In the genomic region with DNA sequence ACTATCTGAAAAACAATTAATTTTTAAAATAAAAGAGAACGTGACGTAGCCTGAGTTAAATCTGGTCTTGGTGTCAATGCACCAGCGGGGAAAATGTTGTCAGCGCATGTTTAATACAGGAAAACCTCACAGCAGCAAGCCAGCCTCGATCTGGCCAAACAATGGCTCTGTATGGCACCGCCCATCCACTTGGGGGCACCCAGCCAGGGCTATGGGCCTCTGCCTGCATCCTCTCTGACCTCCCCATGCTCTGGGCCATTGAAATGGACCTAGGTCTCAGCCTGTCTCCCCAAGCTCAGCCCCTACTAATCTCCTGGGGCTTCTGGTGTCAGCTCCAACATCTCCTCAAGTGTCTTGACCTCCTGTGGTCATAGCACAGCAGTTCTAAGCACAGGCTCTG, we compare ENCODE assay signal across 21 mouse cellular contexts. TPM values are rescaled to one million over a fixed set of nuclear protein-coding genes. Genes with fewer than 3 reads are reported as not detected.
DNase-seq lines count a peak whose midpoint lies in the region; ATAC-seq and TF ChIP-seq lines count a peak whose summit lies in the region.
"Had no signal": no experiment of that assay in that cellular context is flagged by ENCODE, and none has a peak within 500 bp of the region (broad histone marks: within the 10 kb centered on the region; RNA-seq: fewer than 3 reads in every experiment).

No protein-coding gene starts in this region.

- no peak overlapping the region for H3K9ac ChIP-seq in heart, embryonic 12.5 days
- H3K9ac ChIP-seq: embryonic facial prominence, embryonic 13.5 days; heart, embryonic 15.5 days; neural tube, embryonic 12.5 days had no signal

- no peak overlapping the region for H3K4me3 ChIP-seq in heart, embryonic 12.5 days
- H3K4me3 ChIP-seq in lung, adult 2 months (replicated peaks; ENCODE audit: extremely low read depth, low read depth, low read length), result no peak overlapping the region
- H3K4me3 ChIP-seq: embryonic facial prominence, embryonic 13.5 days; heart, embryonic 15.5 days; neural tube, embryonic 12.5 days had no signal

- peaks cover 37% of the 10 kb centered on the region for H3K4me1 ChIP-seq in heart, embryonic 12.5 days (replicated peaks)
- peaks cover 14% of the 10 kb centered on the region for H3K4me1 ChIP-seq in lung, adult 2 months (ENCODE audit: control insufficient read depth, insufficient read depth, low read length)

- WGBS in heart, embryonic 12.5 days, result 70% methylated on average over 6 of the region's 6 CpGs
- 50% methylated on average over 6 of the region's 6 CpGs for WGBS in lung, adult 2 months

- H3K36me3 ChIP-seq in heart, embryonic 12.5 days, result no peaks in the 10 kb centered on the region
- H3K36me3 ChIP-seq: embryonic facial prominence, embryonic 13.5 days; heart, embryonic 15.5 days; neural tube, embryonic 12.5 days had no signal

- no peaks in the 10 kb centered on the region for H3K27me3 ChIP-seq in heart, embryonic 12.5 days (replicated peaks)
- H3K27me3 ChIP-seq: heart, embryonic 15.5 days had no signal

- H3K27ac ChIP-seq in heart, embryonic 12.5 days (ENCODE audit: poor library complexity, severe bottlenecking), result no peak overlapping the region
- H3K27ac ChIP-seq: embryonic facial prominence, embryonic 13.5 days; heart, embryonic 15.5 days; neural tube, embryonic 12.5 days had no signal

- no peak overlapping the region for H3K4me2 ChIP-seq in heart, embryonic 12.5 days
- H3K4me2 ChIP-seq: embryonic facial prominence, embryonic 13.5 days; heart, embryonic 15.5 days; neural tube, embryonic 12.5 days had no signal

- TF ChIP-seq CTCF in lung, adult 2 months (IDR thresholded peaks at IDR 0.05; ENCODE audit: insufficient read depth, low read length), result no peak

- ATAC-seq in heart, embryonic 12.5 days (ENCODE audit: insufficient number of reproducible peaks, low FRiP score), result no peak
- ATAC-seq: forebrain, embryonic 16.5 days had no signal

- TF ChIP-seq POLR2A in lung, adult 2 months (IDR thresholded peaks at IDR 0.05; ENCODE audit: borderline replicate concordance, extremely low read depth, low read depth, low read length), result no peak

- peak; percentile 32 to 43 for DNase-seq in heart, postnatal 14 days
- DNase-seq in kidney, postnatal 14 days, result peak; percentile 38
- no peak for DNase-seq in kidney, adult 18-20 months
- peak; percentile 51 to 60 for DNase-seq in lung, adult 18-20 months
- DNase-seq in lung, adult 2 months, result no peak
- DNase-seq in lung, postnatal 4 days, result peak; percentile 60 to 73
- DNase-seq in T-cell, adult 2 months (ENCODE audit: low spot score), result no peak
- DNase-seq: right cerebral cortex, adult 18-20 months; thymus, postnatal 14 days had no signal

- intact Hi-C loops in heart, postnatal 14 days (cut with DNase I), result no loop called here

- H3K9me3 ChIP-seq in heart, embryonic 12.5 days (replicated peaks), result no peaks in the 10 kb centered on the region; the same call in 1 of the 2 replicates
- H3K9me3 ChIP-seq: embryonic facial prominence, embryonic 13.5 days; heart, embryonic 15.5 days; neural tube, embryonic 12.5 days had no signal

RNA-seq across cellular contexts. Expression of a gene that starts 4.3 kb away (rescaled TPM):
- 10 to 100 TPM; 48.2 to 51.1 TPM for total RNA-seq in heart, postnatal 14 days (2021)
- 3.1 and 3.5 TPM in 2 replicates for polyA plus RNA-seq in heart, embryonic 12.5 days (2016; fragmentation: Nextera tagmentation; extraction: Ambion mirVana)
- 122 and 130 TPM in 2 replicates for polyA plus RNA-seq in lung, adult 2 months (2012; rRNA removed)
- total RNA-seq: CH12.LX, MEL had no signal

RNA-seq across cellular contexts. Expression of a gene that starts 26.4 kb away (rescaled TPM):
- total RNA-seq in heart, postnatal 14 days (2021), result under 1 TPM; 0.10 to 0.33 TPM
- not detected in 2 replicates for polyA plus RNA-seq in heart, embryonic 12.5 days (2016; fragmentation: Nextera tagmentation; extraction: Ambion mirVana)
- 0.17 and 0.51 TPM in 2 replicates for polyA plus RNA-seq in lung, adult 2 months (2012; rRNA removed)
- total RNA-seq: CH12.LX; left cerebral cortex, postnatal 4 days; MEL had no signal
- polyA plus RNA-seq: forebrain, embryonic 16.5 days; heart, embryonic 15.5 days; hindbrain, embryonic 11.5 days had no signal

RNA-seq across cellular contexts. Expression of a gene that starts 37.9 kb away (rescaled TPM):
- under 1 TPM; 0.17 TPM for total RNA-seq in heart, postnatal 14 days (2021)
- 0.33 and 0.38 TPM in 2 replicates for polyA plus RNA-seq in heart, embryonic 12.5 days (2016; fragmentation: Nextera tagmentation; extraction: Ambion mirVana)
- polyA plus RNA-seq in lung, adult 2 months (2012; rRNA removed), result 5.4 and 7.2 TPM in 2 replicates
- total RNA-seq: CH12.LX; gastrocnemius, postnatal 4 days had no signal

RNA-seq across cellular contexts. Expression of a gene that starts 49.3 kb away (rescaled TPM):
- not detected for total RNA-seq in heart, postnatal 14 days (2021)
- polyA plus RNA-seq in heart, embryonic 12.5 days (2016; fragmentation: Nextera tagmentation; extraction: Ambion mirVana), result 0.09 TPM in 1 of 2 replicates, not detected in the other
- not detected in 2 replicates for polyA plus RNA-seq in lung, adult 2 months (2012; rRNA removed)
- total RNA-seq: adrenal gland, postnatal 25 days; CH12.LX; gastrocnemius, postnatal 4 days; MEL had no signal
- polyA plus RNA-seq: embryonic facial prominence, embryonic 13.5 days; forebrain, embryonic 16.5 days; heart, embryonic 15.5 days; hindbrain, embryonic 11.5 days; lung, embryonic 16.5 days had no signal

RNA-seq across cellular contexts. Expression of a gene that starts 56.9 kb away (rescaled TPM):
- total RNA-seq in heart, postnatal 14 days (2021), result 1 to 10 TPM; 4.0 to 4.2 TPM
- 8.1 and 8.6 TPM in 2 replicates for polyA plus RNA-seq in heart, embryonic 12.5 days (2016; fragmentation: Nextera tagmentation; extraction: Ambion mirVana)
- polyA plus RNA-seq in lung, adult 2 months (2012; rRNA removed), result 17.6 and 19.5 TPM in 2 replicates

Comparison
In these comparisons a context has a peak if more than half of its experiments do, and no peak if none do; other contexts are left out.
1. DNase-seq: peak in heart, postnatal 14 days (2 of 2), kidney, postnatal 14 days (single experiment), lung, adult 18-20 months (2 of 2) and lung, postnatal 4 days (2 of 2); none in kidney, adult 18-20 months (single experiment), lung, adult 2 months (single experiment) and T-cell, adult 2 months (single experiment).
2. RNA of a gene that starts 4.3 kb away (polyA plus RNA-seq): 122 to 130 TPM in lung, adult 2 months; 3.1 to 3.5 TPM in heart, embryonic 12.5 days; every median in the first group is over 10 times any median in the second.